Mouse (Mus musculus) hindbrain, embryonic 10.5 days (tissue): ENCODE measurements at regions not wholly inside any gene's neighbourhood (a gene's known extent, or its start where the extent isn't known, plus 50 kb on each side); places are given as distances from the start of the nearest gene placed in this dataset.

Experiments used
- DNase-seq: peaks from one replicate; pipeline ENCODE4 v3.0.0-alpha.2; 2017; ENCODE audit warnings: low spot score
- H3K27ac ChIP-seq: fragments of 300-500 bp; sonication (generic); 2 replicates; pipeline ENCODE4 v1.5.1; 2016; ENCODE audit warnings: mild to moderate bottlenecking, moderate library complexity
- H3K27me3 ChIP-seq: fragments of 300-500 bp; sonication (generic); 2 replicates; pipeline ENCODE4 v1.6.1; 2016; ENCODE audit warnings: mild to moderate bottlenecking; ENCODE audit not compliant: poor library complexity, insufficient read depth, severe bottlenecking
- H3K36me3 ChIP-seq: fragments of 300-500 bp; sonication (generic); 2 replicates; pipeline ENCODE4 v1.6.1; 2016; ENCODE audit warnings: mild to moderate bottlenecking, moderate library complexity
- H3K4me1 ChIP-seq: fragments of 300-500 bp; sonication (generic); replicated peaks from 2 replicates; pipeline ENCODE4 v1.6.1; 2016; ENCODE audit warnings: mild to moderate bottlenecking
- H3K4me3 ChIP-seq: fragments of 300-500 bp; sonication (generic); 2 replicates; pipeline ENCODE4 v1.5.1; 2016; ENCODE audit warnings: mild to moderate bottlenecking, moderate library complexity
- H3K9me3 ChIP-seq: fragments of 300-500 bp; sonication (generic); 2 replicates; pipeline ENCODE4 v1.6.1; 2016; ENCODE audit warnings: mild to moderate bottlenecking, moderate library complexity
- WGBS: fragments of 180-500 bp; shearing (Covaris S2); methylation state at CpG from one replicate; pipeline ENCODE4 v1.1.7; 2016; 5-methylcytosine and 5-hydroxymethylcytosine counted together

DNA sequence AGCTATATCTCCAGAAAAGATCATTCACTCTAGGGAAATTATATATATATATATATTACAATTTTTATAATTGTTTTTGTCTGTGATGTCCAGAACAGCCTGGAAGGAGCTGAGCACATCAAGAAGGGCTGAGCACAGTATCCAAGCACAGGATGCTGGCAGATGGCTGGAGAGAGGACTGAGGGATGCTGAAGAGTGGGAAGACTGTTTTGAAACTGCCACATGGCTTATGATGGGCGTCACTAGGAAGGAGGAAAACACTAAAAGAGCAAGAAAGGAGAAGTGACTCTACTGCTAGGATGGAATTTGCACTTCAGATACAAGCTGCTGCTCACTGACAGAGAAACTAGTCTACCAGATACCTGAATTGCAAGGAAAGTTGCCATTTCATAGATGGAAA lies 50.4 kb upstream of the Atg10 start:
- H3K9me3 ChIP-seq: no peaks in the 10 kb centered on the region
- DNase-seq: no peak
- no peaks in the 10 kb centered on the region for H3K27me3 ChIP-seq
- WGBS: 78% methylated on average over 1 of the region's 1 CpGs
- H3K4me3 ChIP-seq: no peak overlapping the region
- no peak overlapping the region for H3K27ac ChIP-seq
- no peaks in the 10 kb centered on the region for H3K36me3 ChIP-seq
- no peaks in the 10 kb centered on the region for H3K4me1 ChIP-seq

DNA sequence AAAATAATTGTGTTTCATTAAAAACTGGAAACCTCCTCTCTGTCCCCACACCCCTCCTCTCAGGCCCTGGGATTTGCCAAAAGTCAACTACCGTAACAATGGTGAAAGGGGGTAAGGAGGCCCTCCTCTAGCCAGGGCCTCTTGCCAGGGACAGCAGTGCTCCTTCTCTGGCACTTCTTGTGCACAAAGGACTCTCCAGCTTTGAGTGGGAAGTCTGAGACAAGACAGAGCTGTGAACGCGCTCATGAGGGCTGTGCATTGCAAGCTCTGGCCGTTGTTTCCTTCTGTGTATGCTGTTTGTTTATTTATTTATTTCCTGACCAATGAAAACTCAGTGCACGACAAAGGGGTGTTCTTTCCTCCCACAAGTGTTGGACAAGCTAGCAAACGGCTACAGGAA lies 50.8 kb upstream of the Atg10 start:
- Histone ChIP-seq H3K4me3 (no peak overlapping the region), H3K27me3 (no peaks in the 10 kb centered on the region), H3K36me3 (no peaks in the 10 kb centered on the region), H3K9me3 (no peaks in the 10 kb centered on the region), H3K4me1 (no peaks in the 10 kb centered on the region), H3K27ac (no peak overlapping the region)
- WGBS: 73% methylated on average over 6 of the region's 6 CpGs
- DNase-seq: no peak

DNA sequence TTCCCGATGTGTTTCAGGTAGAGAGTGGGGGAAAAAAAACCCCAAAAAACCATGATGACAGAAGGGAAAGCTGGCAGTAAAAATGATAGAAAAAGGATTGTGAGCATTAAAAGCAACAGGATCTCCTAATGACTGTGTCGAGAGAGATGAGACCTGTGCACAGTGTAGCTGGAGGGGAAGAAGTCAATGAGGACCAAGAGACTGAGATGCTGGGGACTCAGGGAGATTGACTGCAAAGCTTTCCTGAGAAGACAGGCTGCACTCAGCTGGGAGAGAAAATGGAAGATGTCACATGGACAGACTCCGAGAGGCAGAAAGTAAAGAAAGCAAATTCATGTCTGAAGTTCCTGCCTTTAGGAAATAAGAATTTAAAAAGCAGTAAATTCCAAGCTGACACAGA lies 55.7 kb upstream of the Atg10 start:
- Histone ChIP-seq H3K4me3 (no peak overlapping the region), H3K27me3 (no peaks in the 10 kb centered on the region), H3K9me3 (no peaks in the 10 kb centered on the region), H3K36me3 (no peaks in the 10 kb centered on the region), H3K4me1 (no peaks in the 10 kb centered on the region), H3K27ac (no peak overlapping the region)
- 91% methylated on average over 3 of the region's 3 CpGs for WGBS
- DNase-seq: no peak

DNA sequence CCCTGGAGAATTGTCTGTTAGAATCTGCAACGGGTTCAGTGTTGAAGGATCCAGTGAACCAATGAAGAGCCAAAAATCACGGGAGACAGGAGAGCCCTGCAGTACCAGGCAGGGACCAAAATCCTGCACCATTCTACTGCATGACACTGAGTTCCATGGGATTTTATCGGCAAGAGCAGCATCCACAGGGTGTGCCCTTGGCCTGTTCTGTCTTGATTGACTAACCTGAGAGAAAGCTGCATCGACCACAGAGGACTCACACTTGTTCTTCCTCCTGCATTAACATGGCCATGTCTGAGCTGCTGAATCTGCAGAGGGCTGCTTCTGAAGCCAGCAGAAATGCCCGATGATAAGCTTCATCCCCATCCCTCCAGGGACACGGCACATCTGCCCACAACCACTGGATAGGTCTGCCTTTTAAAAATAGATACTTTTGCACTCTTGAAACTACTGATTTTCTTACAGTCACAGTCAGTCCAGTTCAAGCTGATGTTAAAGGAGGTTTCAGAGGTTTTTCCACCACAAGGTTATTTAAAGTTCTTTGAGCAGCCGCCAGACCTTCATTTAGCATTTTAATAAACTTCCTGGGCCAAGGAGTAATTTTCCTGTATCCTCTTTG lies 71.9 kb upstream of the Atg10 start:
- H3K27ac ChIP-seq: no peak overlapping the region
- no peaks in the 10 kb centered on the region for H3K36me3 ChIP-seq
- DNase-seq: no peak
- no peaks in the 10 kb centered on the region for H3K27me3 ChIP-seq
- no peaks in the 10 kb centered on the region for H3K4me1 ChIP-seq
- 82% methylated on average over 7 of the region's 7 CpGs for WGBS
- H3K9me3 ChIP-seq: peaks cover 4% of the 10 kb centered on the region; the same call in 1 of the 2 replicates
- H3K4me3 ChIP-seq: no peak overlapping the region

DNA sequence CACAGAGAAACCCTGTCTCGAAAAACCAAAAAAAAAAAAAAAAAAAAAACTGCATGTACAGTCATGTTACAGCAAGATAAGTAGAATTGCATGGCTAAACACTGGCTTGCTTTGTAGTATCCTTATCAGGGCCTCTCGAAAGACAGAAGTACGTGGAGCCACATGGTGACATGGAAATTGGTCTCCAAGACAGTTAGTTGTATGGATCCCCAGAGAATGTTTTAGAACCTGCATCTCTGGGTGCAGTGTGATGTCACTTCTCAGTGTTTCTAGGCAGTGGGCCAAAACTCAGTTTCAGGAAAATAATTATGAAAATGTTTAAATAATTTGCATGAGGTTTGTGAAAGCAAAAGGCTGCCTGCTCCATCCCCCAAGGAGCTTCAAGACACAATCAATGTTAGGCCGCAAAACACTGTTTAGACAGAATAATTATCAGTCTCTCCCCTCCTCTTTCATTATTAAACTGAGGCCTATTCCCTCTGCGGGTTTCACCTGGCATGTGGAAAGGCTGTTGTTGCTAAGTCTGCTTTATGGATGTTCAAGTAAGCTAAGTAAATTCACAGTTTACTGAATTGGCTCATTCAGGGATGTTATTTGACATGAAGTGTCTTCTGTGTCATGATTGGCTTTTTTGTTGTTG lies 72.9 kb upstream of the Atg10 start:
- Histone ChIP-seq H3K27me3 (no peaks in the 10 kb centered on the region), H3K4me3 (no peak overlapping the region), H3K4me1 (no peaks in the 10 kb centered on the region), H3K9me3 (peaks cover 4% of the 10 kb centered on the region; the same call in 1 of the 2 replicates), H3K36me3 (no peaks in the 10 kb centered on the region), H3K27ac (no peak overlapping the region)
- 85% methylated on average over 5 of the region's 5 CpGs for WGBS
- no peak for DNase-seq

DNA sequence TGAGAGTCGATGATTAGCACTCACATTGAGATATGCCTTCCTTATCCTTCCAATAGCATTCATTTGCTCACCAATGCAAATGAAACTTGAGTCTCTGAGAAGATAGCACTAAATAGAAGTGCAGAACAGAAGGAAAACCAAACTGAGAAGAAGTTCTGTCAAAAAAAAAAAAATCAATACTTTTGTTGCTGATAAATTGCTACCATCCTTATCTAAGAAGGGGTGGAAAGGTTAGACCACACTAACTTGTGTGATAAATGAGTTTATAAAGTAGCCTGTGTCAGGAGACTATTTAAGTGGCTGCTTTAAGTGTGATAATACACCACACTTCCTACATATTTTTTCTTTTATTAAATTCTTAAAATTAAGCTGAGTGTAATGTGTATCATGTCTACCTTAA lies 78.1 kb upstream of the Atg10 start:
- 88% methylated on average over 1 of the region's 1 CpGs for WGBS

DNA sequence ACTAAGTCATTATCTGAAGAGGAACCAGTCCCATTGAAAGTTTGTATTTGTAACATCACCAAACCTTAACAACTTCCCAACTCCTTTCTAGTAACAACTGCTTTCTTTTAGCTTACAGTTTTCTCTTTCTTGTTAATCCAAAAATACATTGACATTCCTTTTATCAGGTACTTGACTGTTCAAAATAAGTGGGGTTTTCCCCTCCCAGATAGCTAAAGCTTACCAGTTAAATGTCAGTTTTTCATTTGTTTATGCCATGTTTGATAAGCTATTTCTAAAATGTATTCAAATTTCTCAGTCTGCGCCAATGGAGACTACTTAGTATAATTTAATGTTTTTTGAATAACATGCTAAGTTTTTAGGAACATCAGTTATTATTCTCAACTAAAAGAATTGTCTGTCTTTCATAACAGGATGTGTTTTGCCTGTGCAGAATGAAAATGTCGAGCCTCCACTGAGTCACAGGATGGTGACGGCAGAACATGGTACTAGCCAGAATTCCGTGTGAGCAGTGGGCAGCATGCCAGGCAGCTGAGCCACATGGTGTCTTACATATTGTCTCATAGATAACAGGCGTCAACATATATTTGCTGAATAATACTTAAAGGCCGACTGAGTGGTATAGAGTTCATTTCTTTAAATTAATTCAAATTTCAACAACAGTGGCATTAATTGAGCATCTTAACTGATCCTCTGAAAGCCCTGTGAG lies 82.1 kb upstream of the Atg10 start:
- Histone ChIP-seq H3K4me1 (no peaks in the 10 kb centered on the region), H3K36me3 (no peaks in the 10 kb centered on the region), H3K27me3 (no peaks in the 10 kb centered on the region), H3K9me3 (no peaks in the 10 kb centered on the region), H3K27ac (no peak overlapping the region), H3K4me3 (no peak overlapping the region)
- DNase-seq: no peak
- 85% methylated on average over 6 of the region's 6 CpGs for WGBS

More for the DNA sequence above, 78.1 kb upstream of the Atg10 start:
- Histone ChIP-seq H3K36me3 (no peaks in the 10 kb centered on the region), H3K27ac (no peak overlapping the region), H3K9me3 (peaks cover 4% of the 10 kb centered on the region; the same call in 1 of the 2 replicates), H3K4me1 (no peaks in the 10 kb centered on the region), H3K27me3 (no peaks in the 10 kb centered on the region), H3K4me3 (no peak overlapping the region)
- no peak for DNase-seq

DNA sequence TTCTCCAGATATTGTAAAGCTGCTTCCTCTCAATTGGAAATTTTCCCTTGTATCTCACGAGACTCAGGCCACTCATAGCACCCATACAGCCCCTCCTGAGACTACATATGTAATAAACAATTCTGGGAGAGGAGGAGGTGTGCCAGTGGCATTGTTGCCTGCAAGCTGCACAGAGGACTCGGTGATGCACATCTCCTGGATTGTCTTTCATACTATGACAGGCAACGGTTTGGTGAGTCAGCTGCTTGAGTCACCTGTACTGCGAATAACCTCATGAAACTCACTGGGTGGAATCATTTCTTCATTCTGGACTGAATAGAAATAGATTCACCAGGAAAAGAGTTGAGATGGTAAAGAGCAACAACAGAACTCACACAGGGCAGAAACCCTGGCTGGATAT lies 82.8 kb upstream of the Atg10 start:
- no peak overlapping the region for H3K4me3 ChIP-seq
- DNase-seq: no peak
- no peak overlapping the region for H3K27ac ChIP-seq
- no peaks in the 10 kb centered on the region for H3K4me1 ChIP-seq
- H3K9me3 ChIP-seq: no peaks in the 10 kb centered on the region
- H3K27me3 ChIP-seq: no peaks in the 10 kb centered on the region
- H3K36me3 ChIP-seq: no peaks in the 10 kb centered on the region
- 76% methylated on average over 4 of the region's 4 CpGs for WGBS

DNA sequence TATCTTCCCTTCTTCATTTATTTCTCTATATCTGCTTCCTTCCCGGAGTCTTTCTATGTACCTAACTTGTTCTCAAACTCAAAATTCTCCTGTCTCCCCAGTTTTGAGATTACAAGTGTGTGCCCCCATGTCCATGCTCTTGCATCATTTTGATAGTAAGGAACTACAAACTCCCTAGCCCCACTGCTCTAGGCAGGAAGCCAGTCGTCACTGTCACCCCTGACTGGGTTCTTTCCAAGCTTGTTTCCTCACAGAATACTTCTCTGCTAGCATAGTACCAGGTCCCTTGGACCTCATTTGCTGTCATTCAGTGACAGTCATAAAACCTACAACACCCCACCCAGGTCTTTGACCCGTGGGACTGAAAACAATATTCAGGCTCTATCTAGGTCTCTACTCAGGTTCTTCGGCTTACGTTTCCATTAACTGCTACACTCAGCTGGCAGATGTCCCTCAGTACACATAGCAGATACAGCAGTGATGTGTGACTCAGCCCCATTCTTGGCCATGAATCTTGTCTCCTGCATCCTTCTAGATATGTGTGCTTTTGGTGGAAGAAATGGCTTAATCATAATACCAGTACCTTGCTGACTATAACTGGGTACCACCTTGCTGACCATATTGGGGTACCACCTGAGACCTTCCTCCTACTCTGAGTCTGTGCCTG lies 89.3 kb upstream of the Atg10 start:
- Histone ChIP-seq H3K27me3 (no peaks in the 10 kb centered on the region), H3K36me3 (no peaks in the 10 kb centered on the region), H3K4me1 (no peaks in the 10 kb centered on the region), H3K9me3 (no peaks in the 10 kb centered on the region), H3K4me3 (no peak overlapping the region), H3K27ac (no peak overlapping the region)
- no peak for DNase-seq
- WGBS: 83% methylated on average over 5 of the region's 5 CpGs

DNA sequence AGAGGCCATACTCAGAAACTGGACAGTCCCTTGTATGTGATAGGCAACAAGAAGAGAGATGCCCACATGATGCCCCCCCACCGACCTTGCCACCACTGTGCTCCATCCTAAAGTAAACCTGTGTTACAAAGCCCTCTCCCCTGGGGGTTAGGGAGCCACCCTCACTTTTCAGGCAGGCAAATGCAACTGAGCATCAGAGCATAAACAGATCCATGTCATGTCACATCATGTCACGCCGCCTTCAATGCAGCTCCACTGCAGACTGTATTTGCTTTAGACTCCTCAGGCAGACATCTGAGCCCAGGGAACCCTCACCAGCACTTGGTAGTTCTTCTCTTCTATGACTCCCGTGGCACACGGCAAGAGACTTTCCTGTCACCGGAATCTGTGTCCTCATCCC lies 98.6 kb upstream of the Atg10 start:
- no peaks in the 10 kb centered on the region for H3K36me3 ChIP-seq
- H3K27me3 ChIP-seq: no peaks in the 10 kb centered on the region
- 95% methylated on average over 6 of the region's 6 CpGs for whole genome bisulfite sequencing
- H3K9me3 ChIP-seq: no peaks in the 10 kb centered on the region
- DNase-seq: no peak
- no peak overlapping the region for H3K27ac ChIP-seq
- H3K4me3 ChIP-seq: no peak overlapping the region
- H3K4me1 ChIP-seq: no peaks in the 10 kb centered on the region

DNA sequence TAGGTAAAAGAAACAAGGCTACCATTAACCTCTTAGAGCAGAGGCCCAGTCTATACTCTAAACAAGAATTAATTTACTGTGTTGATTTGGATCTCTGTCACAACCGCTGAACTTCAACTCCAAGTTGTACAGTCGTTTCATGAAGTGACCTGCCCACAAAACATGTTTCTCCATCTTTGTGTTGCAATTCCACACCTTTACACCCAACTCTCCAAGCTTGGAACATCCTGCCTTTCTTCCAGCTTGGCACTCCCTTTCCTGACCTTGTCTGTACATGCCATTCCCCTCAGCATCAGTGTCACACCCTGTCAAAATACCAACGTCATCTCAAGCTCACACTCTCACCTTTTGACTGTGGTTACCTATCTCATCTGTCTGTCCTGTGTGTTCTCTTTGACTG lies 103.1 kb upstream of the Atg10 start:
- DNase-seq: no peak
- H3K27me3 ChIP-seq: no peaks in the 10 kb centered on the region
- no peak overlapping the region for H3K27ac ChIP-seq
- H3K36me3 ChIP-seq: no peaks in the 10 kb centered on the region
- WGBS: 86% methylated on average over 3 of the region's 3 CpGs
- no peaks in the 10 kb centered on the region for H3K9me3 ChIP-seq
- no peaks in the 10 kb centered on the region for H3K4me1 ChIP-seq
- no peak overlapping the region for H3K4me3 ChIP-seq

DNA sequence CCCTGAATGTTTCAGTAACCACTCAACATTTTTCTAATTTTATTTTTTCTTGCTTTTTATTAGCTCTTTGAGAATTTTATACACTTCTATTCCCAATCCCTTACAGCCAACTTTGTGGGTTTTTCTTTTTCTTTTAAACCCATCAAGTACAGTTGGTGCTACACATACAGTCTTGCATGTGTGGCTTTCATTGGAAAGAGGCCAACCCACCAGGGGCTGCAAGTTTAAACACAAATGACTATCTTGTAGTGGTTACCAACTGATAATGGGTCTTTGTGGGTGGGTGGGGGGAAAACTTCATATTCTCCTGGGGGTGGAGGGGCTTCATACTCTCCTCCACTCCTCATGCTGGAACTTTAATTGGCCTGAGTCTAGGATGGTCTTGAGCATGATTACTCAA lies 110.5 kb upstream of the Atg10 start:
- Histone ChIP-seq H3K27ac (no peak overlapping the region), H3K27me3 (no peaks in the 10 kb centered on the region), H3K4me3 (no peak overlapping the region), H3K4me1 (no peaks in the 10 kb centered on the region), H3K9me3 (no peaks in the 10 kb centered on the region), H3K36me3 (no peaks in the 10 kb centered on the region)
- DNase-seq: no peak

DNA sequence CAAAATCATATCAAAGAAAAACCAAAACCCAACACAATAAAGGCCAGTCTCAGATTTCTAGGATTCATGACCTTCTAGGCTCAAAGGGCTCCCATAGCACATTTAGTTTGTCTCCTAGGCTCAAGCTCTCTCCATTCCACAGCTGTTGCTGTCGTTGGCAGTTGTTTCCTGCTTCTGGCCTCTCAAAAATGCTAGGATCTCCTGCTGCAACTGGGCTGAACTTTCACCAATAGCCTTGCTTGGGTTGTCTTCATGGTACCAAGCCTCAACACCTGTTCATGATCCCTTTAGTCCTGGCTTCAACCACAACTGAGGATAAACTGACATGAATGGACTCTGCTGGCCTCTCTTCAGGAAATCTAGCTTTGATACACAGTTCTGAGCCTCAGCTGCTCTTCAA lies 115.9 kb upstream of the Ssbp2 start:
- 73% methylated on average over 1 of the region's 1 CpGs for WGBS
- H3K27me3 ChIP-seq: no peaks in the 10 kb centered on the region
- no peak for DNase-seq
- H3K4me3 ChIP-seq: no peak overlapping the region
- H3K36me3 ChIP-seq: no peaks in the 10 kb centered on the region
- no peaks in the 10 kb centered on the region for H3K4me1 ChIP-seq
- H3K9me3 ChIP-seq: peaks cover 10% of the 10 kb centered on the region; the same call in 1 of the 2 replicates
- H3K27ac ChIP-seq: no peak overlapping the region
